Mouse (Mus musculus) midbrain, embryonic 10.5 days (tissue): ENCODE measurements around the gene Nkx2-3. TPM values are rescaled to one million over a fixed set of nuclear protein-coding genes. Genes with fewer than 3 reads are reported as not detected.

Experiments used
- DNase-seq: peaks from one replicate; pipeline ENCODE4 v3.0.0-alpha.2; 2017; ENCODE audit warnings: low spot score
- H3K27ac ChIP-seq: fragments of 300-500 bp; sonication (generic); replicated peaks from 2 replicates; pipeline ENCODE4 v1.5.1; 2016; ENCODE audit warnings: mild to moderate bottlenecking
- H3K27me3 ChIP-seq: fragments of 300-500 bp; sonication (generic); 2 replicates; pipeline ENCODE4 v1.6.1; 2016; ENCODE audit warnings: low read depth, mild to moderate bottlenecking; ENCODE audit not compliant: poor library complexity, severe bottlenecking
- H3K36me3 ChIP-seq: fragments of 300-500 bp; sonication (generic); 2 replicates; pipeline ENCODE4 v1.6.1; 2016; ENCODE audit warnings: mild to moderate bottlenecking, moderate library complexity
- H3K4me1 ChIP-seq: fragments of 300-500 bp; sonication (generic); 2 replicates; pipeline ENCODE4 v1.6.1; 2016
- H3K4me3 ChIP-seq: fragments of 300-500 bp; sonication (generic); 2 replicates; pipeline ENCODE4 v1.5.1; 2016; ENCODE audit warnings: mild to moderate bottlenecking, moderate library complexity
- H3K9me3 ChIP-seq: fragments of 300-500 bp; sonication (generic); replicated peaks from 2 replicates; pipeline ENCODE4 v1.6.1; 2016; ENCODE audit warnings: mild to moderate bottlenecking
- WGBS: fragments of 180-500 bp; shearing (Covaris S2); methylation state at CpG from one replicate; pipeline ENCODE4 v1.1.7; 2016; 5-methylcytosine and 5-hydroxymethylcytosine counted together
- microRNA-seq: library from miRNA; unstranded; fragments of <30 nt; microRNA quantifications from one replicate; pipeline ENCODE4, GENCODE M21; 2017
- polyA plus RNA-seq: library from polyadenylated mRNA; unstranded; fragments of >200 nt; fragmentation: Nextera tagmentation; extraction: Ambion mirVana; gene quantifications from 2 replicates; pipeline ENCODE4 v1.2.1, GENCODE M21; 2016

Gene Nkx2-3
- polyA plus RNA-seq, 1 experiment from 2014 or later: 0.21 TPM

DNA sequence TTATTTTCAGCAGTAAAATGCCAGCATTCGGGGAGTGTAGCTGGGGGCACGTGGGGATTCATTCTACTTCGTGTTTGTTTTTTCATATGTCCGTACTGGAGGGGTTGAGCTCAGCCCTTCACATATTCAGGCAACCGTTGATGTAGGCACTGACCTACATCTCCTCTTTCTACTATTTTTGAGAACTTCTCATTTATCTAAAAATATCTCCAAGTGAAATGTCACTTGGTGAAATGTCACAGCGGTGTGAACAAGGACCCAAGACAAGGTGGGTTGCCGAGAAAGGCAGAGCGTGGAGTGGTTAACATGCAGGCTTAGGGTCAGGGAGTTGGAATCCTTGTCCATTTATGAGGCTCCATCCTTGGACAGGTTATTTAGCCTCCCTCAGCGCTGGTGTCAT lies 35.1 kb downstream of the Nkx2-3 start:
- Histone ChIP-seq H3K27ac (no peak overlapping the region), H3K27me3 (no peaks in the 10 kb centered on the region), H3K36me3 (no peaks in the 10 kb centered on the region), H3K4me3 (no peak overlapping the region), H3K9me3 (no peaks in the 10 kb centered on the region), H3K4me1 (no peaks in the 10 kb centered on the region)
- 91% methylated on average over 9 of the region's 9 CpGs for WGBS
- no peak for DNase-seq

DNA sequence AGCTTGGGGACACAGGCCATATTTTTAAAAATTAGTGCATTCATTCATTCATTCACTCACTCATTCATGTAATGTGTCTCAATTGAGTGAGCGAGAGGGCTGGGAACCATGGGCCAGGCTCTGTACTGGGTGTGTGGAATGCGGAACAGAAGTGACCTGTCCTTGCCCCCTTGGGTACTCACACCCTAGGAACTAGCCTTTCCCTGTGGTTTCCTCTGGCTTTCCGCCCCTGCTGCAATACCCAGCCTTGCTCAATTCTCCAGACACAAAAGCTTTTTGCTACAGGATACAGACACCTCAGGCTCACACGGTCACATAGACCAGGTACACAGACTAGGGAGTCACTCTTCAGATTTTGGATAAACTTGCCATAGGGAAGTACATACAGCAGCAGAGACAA lies 36.2 kb downstream of the Nkx2-3 start:
- Histone ChIP-seq H3K36me3 (no peaks in the 10 kb centered on the region), H3K9me3 (no peaks in the 10 kb centered on the region), H3K4me1 (no peaks in the 10 kb centered on the region), H3K27me3 (peaks cover 3% of the 10 kb centered on the region; the same call in 1 of the 2 replicates), H3K27ac (no peak overlapping the region), H3K4me3 (no peak overlapping the region)
- 95% methylated on average over 4 of the region's 4 CpGs for WGBS
- no peak for DNase-seq

DNA sequence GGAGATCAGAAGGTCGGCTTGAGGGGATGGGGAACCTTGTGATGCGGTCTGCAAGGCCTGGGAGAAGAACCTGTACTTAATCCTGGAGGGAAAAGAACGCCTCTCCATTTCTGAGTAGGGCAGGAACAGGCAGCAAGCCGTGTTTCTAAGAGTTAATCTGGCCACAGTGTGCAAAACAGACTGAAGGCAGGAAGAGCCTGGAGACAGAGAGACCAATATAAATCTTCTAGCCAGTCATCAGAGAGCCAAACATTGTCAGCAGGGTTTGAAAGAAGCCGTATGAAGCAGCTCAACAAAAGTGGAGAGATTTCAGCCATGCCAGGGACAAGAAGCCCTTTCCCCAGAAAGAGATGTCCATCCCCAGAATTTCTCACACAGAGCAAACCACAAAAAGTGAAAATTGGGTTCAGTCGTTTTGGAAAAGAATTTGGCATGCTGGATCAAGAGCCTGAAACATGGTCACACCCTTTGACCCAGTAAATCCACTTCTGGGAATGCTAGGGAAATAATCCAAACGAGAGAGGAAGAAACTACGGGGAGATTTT lies 39.2 kb downstream of the Nkx2-3 start:
- peaks cover 15% of the 10 kb centered on the region for H3K27me3 ChIP-seq
- no peaks in the 10 kb centered on the region for H3K9me3 ChIP-seq
- no peak for DNase-seq
- no peaks in the 10 kb centered on the region for H3K36me3 ChIP-seq
- H3K4me1 ChIP-seq: no peaks in the 10 kb centered on the region
- WGBS: 70% methylated on average over 8 of the region's 8 CpGs
- H3K4me3 ChIP-seq: no peak overlapping the region
- H3K27ac ChIP-seq: no peak overlapping the region

DNA sequence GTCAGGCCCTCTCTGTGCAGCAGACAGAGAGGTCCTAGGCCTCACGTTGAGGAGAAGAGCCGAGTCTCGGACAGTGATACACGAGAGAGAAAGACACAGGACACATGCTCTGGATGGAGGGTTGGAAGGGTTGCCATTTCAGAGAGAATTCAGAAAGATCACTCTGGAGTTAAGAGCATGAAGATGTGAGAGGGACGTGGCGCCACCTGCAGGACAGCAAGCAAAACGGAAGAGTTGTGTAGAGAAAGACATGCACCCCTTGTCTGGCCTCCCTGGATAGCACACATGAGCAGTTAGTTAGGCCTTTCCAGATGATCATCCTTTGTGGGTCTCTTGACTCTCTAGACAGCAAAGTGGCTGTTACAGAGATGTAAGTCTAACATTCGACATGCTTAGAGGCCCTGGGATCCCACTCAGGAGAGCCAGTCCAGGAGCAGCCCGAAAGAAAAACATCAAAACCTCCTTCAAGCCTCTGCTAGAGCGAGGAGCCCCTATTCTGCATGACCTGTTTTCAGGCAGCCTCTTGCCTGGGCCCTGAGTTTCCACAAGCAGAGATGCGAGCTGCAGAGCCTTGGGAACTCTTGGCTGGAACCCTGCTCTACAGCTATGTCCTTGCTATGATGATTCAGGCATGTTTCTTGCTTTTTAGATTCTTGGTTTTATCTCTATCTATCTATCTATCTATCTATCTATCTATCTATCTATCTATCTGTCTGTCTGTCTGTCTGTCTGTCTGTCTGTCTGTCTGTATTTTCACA lies 43.8 kb downstream of the Nkx2-3 start:
- Histone ChIP-seq H3K27ac (no peak overlapping the region), H3K4me1 (no peaks in the 10 kb centered on the region), H3K36me3 (no peaks in the 10 kb centered on the region), H3K27me3 (peaks cover 20% of the 10 kb centered on the region), H3K4me3 (no peak overlapping the region), H3K9me3 (no peaks in the 10 kb centered on the region)
- DNase-seq: peak; percentile 56
- 40% methylated on average over 11 of the region's 11 CpGs for WGBS

DNA sequence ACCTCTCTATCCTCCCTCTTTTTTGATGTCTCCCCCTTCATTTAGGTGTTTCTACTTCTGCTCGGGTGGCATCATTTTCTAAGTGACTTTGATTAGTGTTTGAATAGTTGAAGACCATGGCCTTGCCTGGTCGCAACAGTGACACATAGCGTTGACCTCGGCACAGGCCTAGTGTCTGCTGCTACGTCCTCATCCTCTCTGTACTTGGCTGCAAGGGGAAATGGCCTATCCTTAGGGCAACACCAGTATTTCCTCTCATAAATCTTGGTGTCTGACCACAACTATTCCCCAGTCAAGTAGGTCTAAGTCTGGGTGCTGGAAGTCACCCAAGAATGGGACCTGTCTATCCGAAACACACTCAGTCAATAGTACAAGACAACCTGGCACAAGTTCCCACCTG lies 47.5 kb downstream of the Nkx2-3 start:
- peaks cover 12% of the 10 kb centered on the region for H3K27me3 ChIP-seq
- no peak for DNase-seq
- 93% methylated on average over 6 of the region's 6 CpGs for WGBS

DNA sequence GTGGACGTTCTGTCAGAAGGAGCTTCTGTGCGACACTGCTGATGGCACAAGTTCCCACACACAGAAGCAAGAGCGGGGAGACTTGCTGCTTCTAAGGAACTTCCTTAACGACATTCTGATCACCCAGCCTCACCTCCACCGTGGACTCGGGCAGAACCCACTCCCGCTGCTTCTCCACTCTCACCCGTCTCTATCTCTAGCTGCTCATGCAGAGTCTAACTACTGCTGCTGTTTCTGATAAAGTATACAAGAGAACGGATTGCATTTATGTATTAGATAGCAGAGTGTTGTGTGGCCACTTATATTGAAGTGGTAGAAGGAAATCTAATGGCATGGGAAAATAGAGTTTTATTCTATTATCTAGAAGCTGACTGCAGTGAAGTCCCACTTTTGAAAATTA lies 48.6 kb downstream of the Nkx2-3 start:
- H3K27me3 ChIP-seq: peaks cover 5% of the 10 kb centered on the region; the same call in 1 of the 2 replicates
- H3K4me1 ChIP-seq: peaks cover 8% of the 10 kb centered on the region
- peaks cover 19% of the 10 kb centered on the region for H3K36me3 ChIP-seq
- no peak overlapping the region for H3K27ac ChIP-seq
- no peak for DNase-seq
- 86% methylated on average over 9 of the region's 9 CpGs for WGBS
- no peak overlapping the region for H3K4me3 ChIP-seq
- H3K9me3 ChIP-seq: no peaks in the 10 kb centered on the region

More for the DNA sequence above, 47.5 kb downstream of the Nkx2-3 start:
- Histone ChIP-seq H3K27ac (no peak overlapping the region), H3K36me3 (peaks cover 17% of the 10 kb centered on the region), H3K4me1 (peaks cover 8% of the 10 kb centered on the region), H3K9me3 (no peaks in the 10 kb centered on the region), H3K4me3 (no peak overlapping the region)

DNA sequence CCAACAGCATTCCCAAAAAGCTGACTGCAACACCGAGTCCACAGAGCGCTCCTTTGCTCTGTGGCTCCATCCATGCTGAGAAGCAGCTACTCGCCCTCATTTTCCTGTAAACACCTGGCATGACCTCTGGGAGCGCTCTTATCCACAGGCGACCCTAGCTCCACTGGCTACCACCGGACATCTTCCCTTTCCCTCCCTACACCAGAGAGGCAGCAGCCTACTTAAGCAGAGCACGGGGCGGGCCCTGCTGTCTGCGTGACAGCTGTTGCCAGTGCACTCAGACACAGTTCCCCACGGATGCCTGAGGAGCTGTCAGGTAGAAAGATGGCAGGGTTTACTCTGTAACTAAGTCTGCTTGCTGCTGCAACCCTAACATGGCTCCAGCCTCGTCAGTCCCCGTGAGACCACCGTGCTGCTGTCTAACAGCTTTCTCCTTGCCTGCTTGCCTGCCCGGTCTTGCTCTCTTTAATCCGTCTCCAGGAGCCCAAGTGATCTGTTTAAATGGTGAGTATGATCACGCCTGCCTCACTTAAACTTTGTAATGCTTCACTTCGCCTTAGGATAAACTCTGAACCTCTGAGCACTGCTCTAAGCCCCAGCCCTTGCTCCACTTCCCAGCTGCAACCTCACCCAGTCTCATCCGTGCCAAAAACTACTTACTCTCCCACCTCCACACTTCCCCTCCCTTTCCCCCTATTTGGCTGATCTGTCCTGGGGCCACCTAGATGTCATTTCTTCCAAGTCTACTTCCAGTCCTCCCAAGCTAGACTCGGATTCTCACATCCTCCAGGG lies 50.2 kb downstream of the Nkx2-3 start:
- H3K27me3 ChIP-seq: no peaks in the 10 kb centered on the region
- H3K27ac ChIP-seq: no peak overlapping the region
- peaks cover 23% of the 10 kb centered on the region for H3K36me3 ChIP-seq
- H3K9me3 ChIP-seq: no peaks in the 10 kb centered on the region
- peaks cover 8% of the 10 kb centered on the region for H3K4me1 ChIP-seq
- DNase-seq: peak; percentile 58
- 34% methylated on average over 19 of the region's 19 CpGs for WGBS
- peak overlapping the region; percentile 9; the same call in 1 of the 2 replicates for H3K4me3 ChIP-seq

DNA sequence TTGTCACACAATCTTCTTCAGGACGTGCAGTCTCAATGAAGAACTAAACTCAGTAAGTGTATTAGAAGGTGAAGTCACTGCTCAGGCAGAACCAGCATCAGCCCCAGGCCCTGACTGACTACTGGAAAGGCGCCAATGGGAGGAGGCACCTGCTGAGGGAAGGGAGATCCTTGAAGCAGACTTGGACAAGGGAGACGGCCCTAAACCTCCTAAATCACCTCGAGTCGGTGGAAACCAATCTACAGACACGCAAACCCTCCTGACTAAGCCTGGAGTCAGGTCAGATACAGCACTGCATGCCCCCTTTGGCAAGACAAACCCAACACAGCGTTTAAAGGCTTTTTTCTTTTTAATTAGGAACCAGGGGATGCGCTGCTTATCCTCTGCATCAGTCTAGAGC lies 51.3 kb downstream of the Nkx2-3 start:
- H3K4me1 ChIP-seq: peaks cover 8% of the 10 kb centered on the region
- no peaks in the 10 kb centered on the region for H3K9me3 ChIP-seq
- peaks cover 23% of the 10 kb centered on the region for H3K36me3 ChIP-seq
- H3K27me3 ChIP-seq: no peaks in the 10 kb centered on the region
- no peak overlapping the region for H3K27ac ChIP-seq
- no peak for DNase-seq
- H3K4me3 ChIP-seq: no peak overlapping the region
- WGBS: 93% methylated on average over 8 of the region's 8 CpGs

Small RNAs within 50 kb of the gene (microRNA-seq; reads per million reads assigned to microRNA genes)
- gene Gm22646: not detected

Other genes starting within 250 kb of the Nkx2-3 start
- 0.39 and 0.45 TPM in 2 replicates for gene Hpse2, start 224.0 kb upstream of the Nkx2-3 start, polyA plus RNA-seq
- 0.27 and 0.53 TPM in 2 replicates for gene Cnnm1, start 171.9 kb upstream of the Nkx2-3 start, polyA plus RNA-seq
- gene Got1, start 87.7 kb upstream of the Nkx2-3 start, polyA plus RNA-seq: 59.0 and 60.2 TPM in 2 replicates
- 10.3 and 11.5 TPM in 2 replicates for gene Slc25a28, start 62.6 kb downstream of the Nkx2-3 start, polyA plus RNA-seq
- gene Entpd7, start 77.3 kb downstream of the Nkx2-3 start, polyA plus RNA-seq: 9.7 TPM in 2 replicates
- 14.0 and 14.7 TPM in 2 replicates for gene Cutc, start 140.7 kb downstream of the Nkx2-3 start, polyA plus RNA-seq
- 13.7 and 16.5 TPM in 2 replicates for gene Cox15, start 140.7 kb downstream of the Nkx2-3 start, polyA plus RNA-seq
- 0.01 TPM in 2 replicates for gene Abcc2, start 169.9 kb downstream of the Nkx2-3 start, polyA plus RNA-seq